Mouse (Mus musculus) lung, embryonic 15.5 days (tissue): ENCODE measurements at regions not wholly inside any gene's neighbourhood (a gene's known extent, or its start where the extent isn't known, plus 50 kb on each side); places are given as distances from the start of the nearest gene placed in this dataset.

Experiments used
- ATAC-seq: fragments of 200-750 bp; cut with Nextera tagmentation; 2 replicates; pipeline ENCODE4 v1.8.0; 2017; ENCODE audit warnings: moderate number of reproducible peaks, borderline replicate concordance; ENCODE audit not compliant: low FRiP score, low TSS enrichment; ENCODE audit errors: extremely low read depth
- H3K27ac ChIP-seq: fragments of 300-500 bp; sonication (generic); 2 replicates; pipeline ENCODE4 v1.5.1; 2015; ENCODE audit warnings: moderate library complexity, mild to moderate bottlenecking, inconsistent platforms
- H3K27me3 ChIP-seq: fragments of 300-500 bp; sonication (generic); 2 replicates; pipeline ENCODE4 v1.6.1; 2015; ENCODE audit warnings: inconsistent platforms
- H3K36me3 ChIP-seq: fragments of 300-500 bp; sonication (generic); 2 replicates; pipeline ENCODE4 v1.6.1; 2015; ENCODE audit warnings: inconsistent platforms
- H3K4me1 ChIP-seq: fragments of 300-500 bp; sonication (generic); 2 replicates; pipeline ENCODE4 v1.6.1; 2015; ENCODE audit warnings: inconsistent platforms
- H3K4me2 ChIP-seq: fragments of 300-500 bp; sonication (generic); 2 replicates; pipeline ENCODE4 v1.6.1; 2015; ENCODE audit warnings: inconsistent platforms, mild to moderate bottlenecking, moderate library complexity
- H3K4me3 ChIP-seq: fragments of 300-500 bp; sonication (generic); 2 replicates; pipeline ENCODE4 v1.5.1; 2015; ENCODE audit warnings: mild to moderate bottlenecking, inconsistent platforms
- H3K9ac ChIP-seq: fragments of 300-500 bp; sonication (generic); 2 replicates; pipeline ENCODE4 v1.6.1; 2015; ENCODE audit warnings: inconsistent platforms
- H3K9me3 ChIP-seq: fragments of 300-500 bp; sonication (generic); 2 replicates; pipeline ENCODE4 v1.6.1; 2016; ENCODE audit warnings: inconsistent platforms
- WGBS: fragments of 180-500 bp; shearing (Covaris S2); methylation state at CpG from one replicate; pipeline ENCODE4 v1.1.7; 2015; 5-methylcytosine and 5-hydroxymethylcytosine counted together

GRCm38 (mm10) chr13:71874986-71875385, 88.5 kb downstream of the Irx1 start:
- ATAC-seq, result no peak
- no peaks in the 10 kb centered on the region for H3K9me3 ChIP-seq
- no peak overlapping the region for H3K4me2 ChIP-seq
- H3K4me1 ChIP-seq, result no peaks in the 10 kb centered on the region
- H3K27me3 ChIP-seq, result no peaks in the 10 kb centered on the region
- H3K4me3 ChIP-seq, result no peak overlapping the region
- WGBS, result 42% methylated on average over 5 of the region's 5 CpGs
- H3K27ac ChIP-seq, result no peak overlapping the region
- no peaks in the 10 kb centered on the region for H3K36me3 ChIP-seq
- H3K9ac ChIP-seq, result no peak overlapping the region

GRCm38 (mm10) chr13:71868763-71869162, 94.8 kb downstream of the Irx1 start:
- no peaks in the 10 kb centered on the region for H3K4me1 ChIP-seq
- no peaks in the 10 kb centered on the region for H3K36me3 ChIP-seq
- WGBS, result 76% methylated on average over 6 of the region's 6 CpGs
- no peak overlapping the region for H3K4me2 ChIP-seq
- ATAC-seq, result no peak
- H3K27me3 ChIP-seq, result no peaks in the 10 kb centered on the region
- no peak overlapping the region for H3K27ac ChIP-seq
- no peak overlapping the region for H3K4me3 ChIP-seq
- H3K9me3 ChIP-seq, result no peaks in the 10 kb centered on the region
- no peak overlapping the region for H3K9ac ChIP-seq

GRCm38 (mm10) chr13:71853426-71854025, 110.0 kb downstream of the Irx1 start:
- WGBS, result 65% methylated on average over 7 of the region's 7 CpGs
- no peaks in the 10 kb centered on the region for H3K9me3 ChIP-seq
- no peak overlapping the region for H3K4me2 ChIP-seq
- H3K9ac ChIP-seq, result no peak overlapping the region
- no peak for ATAC-seq
- H3K36me3 ChIP-seq, result no peaks in the 10 kb centered on the region
- H3K4me3 ChIP-seq, result no peak overlapping the region
- H3K4me1 ChIP-seq, result no peaks in the 10 kb centered on the region
- no peaks in the 10 kb centered on the region for H3K27me3 ChIP-seq
- H3K27ac ChIP-seq, result no peak overlapping the region

GRCm38 (mm10) chr13:71804032-71804958, 159.2 kb downstream of the Irx1 start:
- no peaks in the 10 kb centered on the region for H3K27me3 ChIP-seq

GRCm38 (mm10) chr13:71798288-71798687, 165.2 kb downstream of the Irx1 start:
- no peaks in the 10 kb centered on the region for H3K27me3 ChIP-seq
- H3K4me3 ChIP-seq, result no peak overlapping the region
- no peak overlapping the region for H3K9ac ChIP-seq
- 79% methylated on average over 6 of the region's 6 CpGs for WGBS
- no peaks in the 10 kb centered on the region for H3K9me3 ChIP-seq
- H3K4me2 ChIP-seq, result no peak overlapping the region
- no peak overlapping the region for H3K27ac ChIP-seq
- ATAC-seq, result no peak
- no peaks in the 10 kb centered on the region for H3K4me1 ChIP-seq
- H3K36me3 ChIP-seq, result no peaks in the 10 kb centered on the region

More at GRCm38 (mm10) chr13:71804032-71804958, 159.2 kb downstream of the Irx1 start:
- 69% methylated on average over 16 of the region's 16 CpGs for WGBS
- Histone ChIP-seq H3K4me2 (no peak overlapping the region), H3K4me3 (no peak overlapping the region), H3K9me3 (no peaks in the 10 kb centered on the region), H3K9ac (no peak overlapping the region), H3K27ac (no peak overlapping the region), H3K36me3 (no peaks in the 10 kb centered on the region), H3K4me1 (no peaks in the 10 kb centered on the region)
- ATAC-seq, result no peak

GRCm38 (mm10) chr13:71784740-71785139, 178.8 kb downstream of the Irx1 start:
- no peak overlapping the region for H3K27ac ChIP-seq
- no peaks in the 10 kb centered on the region for H3K4me1 ChIP-seq
- H3K4me3 ChIP-seq, result no peak overlapping the region
- whole genome bisulfite sequencing, result 22% methylated on average over 10 of the region's 10 CpGs
- H3K36me3 ChIP-seq, result no peaks in the 10 kb centered on the region
- H3K27me3 ChIP-seq, result no peaks in the 10 kb centered on the region
- no peak for ATAC-seq
- no peak overlapping the region for H3K4me2 ChIP-seq
- H3K9me3 ChIP-seq, result no peaks in the 10 kb centered on the region
- no peak overlapping the region for H3K9ac ChIP-seq

- no peak overlapping the region for H3K4me2 ChIP-seq
- H3K27me3 ChIP-seq, result no peaks in the 10 kb centered on the region
- no peaks in the 10 kb centered on the region for H3K4me1 ChIP-seq
- no peaks in the 10 kb centered on the region for H3K36me3 ChIP-seq
- H3K9me3 ChIP-seq, result no peaks in the 10 kb centered on the region
- H3K27ac ChIP-seq, result no peak overlapping the region
- H3K9ac ChIP-seq, result no peak overlapping the region
- ATAC-seq, result no peak
- 74% methylated on average over 11 of the region's 11 CpGs for whole genome bisulfite sequencing
- no peak overlapping the region for H3K4me3 ChIP-seq
Observed at GRCm38 (mm10) chr13:71747003-71747965, 216.2 kb downstream of the Irx1 start.

GRCm38 (mm10) chr13:71746534-71746933, 217.0 kb downstream of the Irx1 start:
- H3K4me2 ChIP-seq, result no peak overlapping the region
- H3K36me3 ChIP-seq, result no peaks in the 10 kb centered on the region
- no peak for ATAC-seq
- H3K27me3 ChIP-seq, result no peaks in the 10 kb centered on the region
- H3K27ac ChIP-seq, result no peak overlapping the region
- H3K4me3 ChIP-seq, result no peak overlapping the region
- H3K9me3 ChIP-seq, result no peaks in the 10 kb centered on the region
- H3K9ac ChIP-seq, result no peak overlapping the region
- H3K4me1 ChIP-seq, result no peaks in the 10 kb centered on the region
- 56% methylated on average over 3 of the region's 3 CpGs for WGBS

GRCm38 (mm10) chr13:71736821-71737345, 226.6 kb downstream of the Irx1 start:
- Histone ChIP-seq H3K4me2 (no peak overlapping the region), H3K27ac (no peak overlapping the region), H3K4me1 (no peaks in the 10 kb centered on the region), H3K9me3 (no peaks in the 10 kb centered on the region), H3K4me3 (no peak overlapping the region), H3K27me3 (no peaks in the 10 kb centered on the region), H3K36me3 (no peaks in the 10 kb centered on the region), H3K9ac (no peak overlapping the region)
- ATAC-seq, result 0 out of 2 replicates have a peak, but pooled peaks have one; percentile 51
- 45% methylated on average over 8 of the region's 8 CpGs for WGBS

GRCm38 (mm10) chr13:71734261-71734660, 229.3 kb downstream of the Irx1 start:
- Histone ChIP-seq H3K4me2 (no peak overlapping the region), H3K27ac (no peak overlapping the region), H3K9me3 (no peaks in the 10 kb centered on the region), H3K4me3 (no peak overlapping the region), H3K36me3 (no peaks in the 10 kb centered on the region), H3K9ac (no peak overlapping the region), H3K4me1 (no peaks in the 10 kb centered on the region), H3K27me3 (no peaks in the 10 kb centered on the region)
- WGBS, result 21% methylated on average over 12 of the region's 12 CpGs
- ATAC-seq, result peak; percentile 60; the same call in 1 of the 2 replicates

GRCm38 (mm10) chr13:71733360-71733759, 230.2 kb downstream of the Irx1 start:
- H3K4me2 ChIP-seq, result no peak overlapping the region
- H3K9ac ChIP-seq, result no peak overlapping the region
- H3K36me3 ChIP-seq, result no peaks in the 10 kb centered on the region
- no peaks in the 10 kb centered on the region for H3K27me3 ChIP-seq
- no peaks in the 10 kb centered on the region for H3K4me1 ChIP-seq
- H3K4me3 ChIP-seq, result no peak overlapping the region
- ATAC-seq, result no peak
- WGBS, result 81% methylated on average over 5 of the region's 5 CpGs
- no peak overlapping the region for H3K27ac ChIP-seq
- H3K9me3 ChIP-seq, result no peaks in the 10 kb centered on the region
